Mouse (Mus musculus) kidney, postnatal 36 days (tissue): ENCODE results near the gene Slc39a13.
"Not testable (repeated sequence)": the region's sequence is repeated elsewhere in the genome, so short reads cannot be mapped to it uniquely, and the experiment has no call there.

Source experiments
- DNase-seq, 2 experiments: peaks; one replicate each; pipeline ENCODE4 v3.0.0; 2021 to 2022; ENCODE audit warnings: mixed read lengths in 2 of 2

The Slc39a13 gene

DNA sequence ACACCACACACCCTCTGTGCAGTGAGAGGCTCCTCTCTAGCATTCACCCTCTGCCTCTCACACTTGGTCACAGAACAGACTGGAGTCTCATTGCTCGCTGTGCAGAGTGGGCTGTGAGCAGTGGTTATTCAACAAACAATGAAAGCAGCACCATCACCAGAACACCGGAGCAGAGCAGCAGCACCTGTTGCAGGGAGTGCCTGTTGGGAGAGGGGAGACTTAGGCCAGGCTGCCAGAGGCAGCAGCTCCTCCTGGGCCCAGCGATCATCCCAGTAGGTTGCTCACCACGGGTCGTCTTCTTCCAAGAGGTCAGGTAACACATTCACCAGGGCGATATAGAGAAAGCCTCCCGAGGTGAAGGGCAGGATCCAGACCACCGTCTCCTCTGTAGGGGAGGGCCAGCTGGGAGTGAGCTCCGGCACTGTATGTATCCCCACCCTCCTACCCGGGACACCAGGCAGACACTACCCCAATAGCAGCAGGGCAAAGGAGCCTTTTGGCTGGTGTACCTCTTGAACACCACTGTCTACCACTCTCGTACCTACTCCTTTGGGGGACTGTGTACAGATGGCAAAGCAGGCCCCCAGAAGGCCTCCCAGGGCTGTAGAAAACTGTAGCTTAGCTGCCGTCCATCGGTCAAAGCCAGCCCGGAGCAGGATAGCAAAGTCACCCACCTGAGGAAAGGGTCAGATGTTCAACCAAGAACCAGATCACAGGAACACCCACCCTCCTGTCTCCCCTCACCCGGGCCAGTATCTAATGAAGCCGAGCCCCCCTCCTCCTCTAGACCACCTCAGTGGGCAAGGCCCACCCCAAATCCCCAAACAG lies 7.2 kb downstream of the Slc39a13 start:
- DNase-seq = no peak

DNA sequence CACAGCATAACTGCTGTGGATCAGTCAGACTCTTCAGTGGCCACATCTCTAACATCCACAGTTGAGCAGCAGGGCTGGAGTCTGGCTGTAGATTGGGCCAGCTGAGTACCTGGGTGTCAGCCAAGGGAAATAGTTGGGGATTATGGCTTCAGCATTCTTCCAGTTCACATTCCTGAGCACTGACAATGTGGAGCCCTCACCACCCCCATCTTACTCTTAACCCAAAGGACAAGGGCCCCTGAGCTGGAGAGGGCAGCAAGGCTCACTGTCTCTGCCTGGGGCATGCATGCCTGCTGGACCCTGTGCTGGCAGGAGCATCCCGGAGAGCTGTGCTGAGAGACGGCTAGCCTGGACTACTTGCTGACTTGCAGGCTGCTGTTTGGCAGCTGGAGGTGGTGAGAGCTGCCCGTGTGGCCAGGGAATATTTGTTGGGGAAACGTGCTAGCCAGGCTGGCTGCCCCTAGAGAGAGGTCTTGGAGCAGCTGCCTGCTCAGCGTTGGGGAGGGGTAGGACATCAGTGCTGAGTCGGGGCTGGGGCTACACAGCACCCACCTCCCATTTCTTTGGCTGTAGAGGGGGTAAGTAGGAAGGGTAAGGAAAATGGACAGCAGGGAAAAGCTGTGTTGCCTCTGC lies 8.3 kb downstream of the Slc39a13 start:
- DNase-seq = peak; percentile 62 to 70

DNA sequence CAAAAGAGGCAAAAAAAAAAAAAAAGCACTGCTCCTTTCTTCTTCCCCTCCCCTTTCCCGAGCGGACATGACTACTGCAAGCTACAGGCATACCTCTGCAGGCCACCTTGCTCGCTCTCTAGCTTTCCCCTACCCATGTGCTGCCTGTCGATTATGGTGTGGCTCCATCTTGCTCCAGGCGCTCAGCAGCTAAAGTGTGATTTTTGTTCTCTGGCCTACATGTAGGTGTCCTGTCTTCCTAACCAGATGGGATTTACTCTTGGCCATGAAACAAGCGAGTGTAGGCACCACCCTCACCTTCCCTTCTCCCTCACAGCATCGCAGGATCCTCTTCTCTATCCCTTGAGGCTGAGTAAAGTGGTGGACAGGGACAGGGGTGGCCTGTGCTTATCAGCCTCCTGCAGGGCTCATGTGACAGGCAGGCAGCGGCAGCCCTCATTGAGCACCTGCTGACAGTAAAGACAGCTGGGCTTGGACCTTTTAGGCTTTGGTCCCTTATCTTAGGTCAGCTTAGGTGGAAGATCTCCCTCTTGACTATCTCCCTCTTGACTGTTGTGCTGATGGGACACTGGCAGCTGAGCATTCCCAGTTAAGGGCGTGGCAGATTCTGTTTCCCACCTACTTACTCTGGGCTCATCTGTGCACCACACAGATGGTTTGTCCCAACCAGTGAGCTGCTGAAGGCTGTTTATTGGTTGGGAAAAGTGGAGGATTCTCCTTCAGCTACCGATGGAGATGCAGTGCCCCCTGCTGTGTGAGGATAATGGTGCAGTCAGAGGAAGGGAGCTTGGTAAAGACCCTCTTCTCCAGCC lies 9.5 kb downstream of the Slc39a13 start:
- peak in 1 of 2 experiments; percentile 70 for DNase-seq

DNA sequence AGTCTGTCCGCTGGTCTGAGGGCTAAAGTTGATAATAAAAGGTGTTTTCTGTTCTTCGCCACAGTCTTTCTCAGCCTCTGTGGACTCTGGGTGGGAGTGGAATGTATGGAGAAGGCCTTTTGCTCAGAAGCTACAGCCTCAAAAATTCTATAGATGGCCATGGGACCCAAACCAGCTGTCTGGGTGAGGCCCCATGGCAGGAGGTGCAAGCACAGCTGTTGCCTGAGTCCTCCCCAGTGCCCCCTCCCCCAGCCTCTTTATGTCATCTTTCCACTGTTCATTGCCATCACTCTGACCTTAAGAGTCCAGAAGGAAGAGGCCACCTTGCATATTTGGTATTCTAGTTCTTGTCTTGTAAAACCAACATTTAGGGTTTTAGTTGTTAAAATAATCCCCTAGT lies 10.8 kb downstream of the Slc39a13 start:
- no peak for DNase-seq

DNA sequence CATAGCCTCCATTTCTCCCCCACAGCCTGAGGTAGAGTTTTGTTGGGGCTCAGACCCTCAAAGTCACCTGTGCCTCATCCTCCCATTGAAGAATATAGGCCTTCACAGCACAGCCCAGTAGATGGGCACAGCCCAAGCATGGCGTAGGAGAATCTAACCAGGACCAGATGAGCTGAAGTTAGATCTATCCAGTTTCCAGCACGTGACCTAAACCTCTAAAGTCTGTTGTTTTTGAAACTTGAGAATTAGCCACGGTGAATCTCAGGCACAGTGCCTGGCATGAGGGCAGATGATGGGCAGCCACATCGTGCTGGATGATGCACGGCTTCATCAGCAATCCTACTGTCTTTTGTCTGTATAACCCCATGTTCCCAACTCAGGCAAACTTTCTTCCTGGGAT lies 11.8 kb downstream of the Slc39a13 start:
- DNase-seq = no peak

DNA sequence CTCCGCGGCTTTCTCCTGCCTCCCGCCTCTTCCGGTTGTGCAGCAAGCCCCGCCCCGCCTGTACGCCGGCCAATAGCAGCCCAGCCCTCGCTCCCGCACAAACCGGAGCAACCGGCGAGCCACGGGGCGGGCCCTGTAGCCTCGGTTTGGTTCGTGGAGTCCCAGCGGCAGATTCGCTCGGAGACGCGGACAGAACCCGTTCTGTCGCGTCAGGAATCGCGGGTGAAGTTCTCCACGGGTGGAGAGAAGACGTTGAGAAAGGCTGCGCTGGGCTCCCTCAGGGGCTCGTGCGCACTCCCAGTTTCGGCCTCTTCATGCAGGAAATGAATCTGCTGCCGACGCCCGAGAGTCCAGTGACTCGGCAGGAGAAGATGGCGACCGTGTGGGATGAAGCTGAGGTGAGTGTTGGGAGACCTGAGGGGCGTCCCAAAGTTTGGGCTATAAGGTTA lies 16.3 kb downstream of the Slc39a13 start, which contains the start of gene Psmc3:
Gene Psmc3, plus strand, starts transcription at position 76 of the 449 bp plus-strand sequence.
- peak; percentile 97 to 99 for DNase-seq

DNA sequence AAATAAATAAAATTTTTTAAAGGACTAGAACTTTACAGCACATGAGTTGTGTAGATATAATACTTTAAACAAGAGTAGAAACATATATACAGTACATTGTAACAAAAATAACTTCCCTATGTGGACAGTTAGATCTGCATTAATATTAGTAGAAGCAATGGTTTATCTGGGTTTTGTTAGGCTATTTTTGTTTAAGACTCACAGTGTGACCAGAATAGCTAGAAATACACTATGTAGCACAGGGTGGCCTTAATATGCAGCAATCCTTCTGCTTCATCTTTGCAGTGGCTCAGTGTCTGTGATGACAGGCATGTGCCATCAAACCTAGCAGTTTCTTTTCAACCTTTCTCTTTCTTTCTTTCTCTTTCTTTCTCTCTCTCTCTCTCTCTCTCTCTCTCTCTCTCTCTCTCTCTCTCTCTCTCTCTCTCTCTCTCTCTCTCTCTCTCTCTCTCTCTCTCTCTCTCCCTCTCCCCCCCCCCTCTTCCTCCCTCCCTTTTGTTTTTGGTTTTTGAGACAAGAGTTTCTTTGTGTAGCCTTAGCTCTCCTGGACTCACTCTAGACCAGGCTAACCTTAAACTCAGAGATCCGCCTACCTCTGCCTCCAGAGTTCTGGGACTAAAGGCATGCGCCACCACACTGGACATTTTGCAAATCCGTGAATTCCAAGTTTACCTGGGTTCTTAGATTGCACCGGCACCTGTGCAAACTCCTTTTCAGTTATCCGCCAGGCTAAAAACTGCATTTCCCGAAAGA lies 16.9 kb downstream of the Slc39a13 start:
- no peak for DNase-seq

DNA sequence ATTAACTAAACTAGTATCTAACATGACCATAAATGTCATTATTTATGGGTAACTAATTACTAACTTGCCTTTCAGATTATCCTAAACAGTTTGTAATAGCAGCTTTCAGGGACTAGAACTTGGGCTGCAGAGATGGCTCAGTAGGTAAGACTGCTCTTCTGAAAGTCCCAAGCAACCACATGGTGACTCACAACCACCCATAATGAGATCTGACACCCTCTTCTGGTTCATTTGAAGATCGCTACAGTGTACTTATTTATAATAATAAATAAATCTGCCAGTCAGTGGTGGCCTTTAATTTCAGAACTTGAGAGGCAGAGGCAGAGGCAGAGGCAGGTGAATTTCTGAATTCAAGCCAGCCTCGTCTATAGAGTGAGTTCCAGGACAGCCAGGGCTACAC lies 17.5 kb downstream of the Slc39a13 start:
- DNase-seq = no peak

DNA sequence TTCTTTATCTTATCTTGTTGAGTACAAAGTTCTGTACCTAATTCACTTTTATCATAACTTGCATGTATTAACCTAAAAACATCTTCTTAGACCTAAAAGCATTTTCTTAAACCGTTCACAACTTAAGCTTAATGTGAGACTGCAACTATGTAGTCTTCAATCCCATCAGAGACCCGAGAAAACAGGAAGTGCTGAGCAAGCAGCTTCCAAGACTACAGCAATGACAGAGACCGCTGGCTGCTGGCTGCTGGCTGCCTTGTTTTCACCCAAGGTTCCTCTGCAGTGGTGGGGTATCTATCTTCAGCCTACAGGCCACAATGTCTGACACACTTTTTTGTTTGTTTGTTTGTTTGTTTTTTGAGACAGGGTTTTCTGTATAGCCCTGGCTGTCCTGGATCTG lies 18.3 kb downstream of the Slc39a13 start:
- DNase-seq = no peak

DNA sequence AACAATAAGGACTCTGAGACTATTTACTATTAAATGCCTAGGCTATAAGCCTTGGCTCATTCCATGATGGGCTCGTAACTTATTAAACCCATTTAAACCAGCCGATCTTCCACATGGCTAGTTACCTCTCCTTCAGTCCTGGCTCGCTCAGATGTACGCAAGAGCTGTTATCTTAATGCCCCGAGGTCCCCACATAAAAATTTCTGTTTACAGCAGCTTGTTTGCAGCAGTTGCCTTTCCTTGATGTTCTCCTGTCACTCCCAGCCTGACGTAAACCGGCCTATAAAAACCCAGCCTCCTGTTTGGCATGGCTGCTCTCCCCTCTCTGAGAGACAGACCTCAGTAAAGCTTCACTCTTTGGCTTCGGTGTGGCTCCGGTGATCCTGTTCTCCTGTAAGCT lies 22.9 kb downstream of the Slc39a13 start:
- DNase-seq = peak; percentile 25 to 62

DNA sequence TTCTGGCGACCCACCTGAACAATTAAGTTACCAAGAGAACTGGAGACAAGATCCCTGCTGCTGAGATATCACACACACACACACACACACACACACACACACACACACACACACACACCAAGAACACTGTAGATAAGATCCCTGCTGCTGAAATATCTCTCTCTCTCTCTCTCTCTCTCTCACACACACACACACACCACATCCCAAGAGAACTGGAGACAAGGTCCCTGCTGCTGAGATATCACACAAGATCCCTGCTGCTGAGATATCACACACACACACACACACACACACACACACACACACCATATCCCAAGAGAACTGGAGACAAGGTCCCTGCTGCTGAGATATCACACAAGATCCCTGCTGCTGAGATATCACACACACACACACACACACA lies 24.4 kb downstream of the Slc39a13 start:
- not testable (repeated sequence) for DNase-seq

DNA sequence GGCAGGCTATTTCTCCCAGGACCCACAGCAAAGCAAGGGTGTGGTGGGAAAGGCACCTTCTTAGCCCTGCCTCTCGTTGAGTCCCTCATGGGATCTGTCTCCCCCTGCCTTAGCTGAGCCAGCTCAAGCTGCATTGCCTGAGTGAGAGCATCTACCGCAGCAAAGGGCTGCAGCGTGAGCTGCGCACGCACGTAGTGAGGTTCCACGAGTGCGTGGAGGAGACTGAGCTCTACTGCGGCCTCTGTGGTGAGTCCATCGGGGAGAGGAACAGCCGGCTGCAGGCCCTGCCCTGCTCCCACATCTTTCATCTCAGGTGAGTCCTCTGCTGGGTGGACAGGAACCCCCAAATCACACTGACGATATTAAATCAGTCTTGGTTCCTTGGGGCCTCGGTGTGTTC lies 25.5 kb downstream of the Slc39a13 start:
- DNase-seq = no peak

DNA sequence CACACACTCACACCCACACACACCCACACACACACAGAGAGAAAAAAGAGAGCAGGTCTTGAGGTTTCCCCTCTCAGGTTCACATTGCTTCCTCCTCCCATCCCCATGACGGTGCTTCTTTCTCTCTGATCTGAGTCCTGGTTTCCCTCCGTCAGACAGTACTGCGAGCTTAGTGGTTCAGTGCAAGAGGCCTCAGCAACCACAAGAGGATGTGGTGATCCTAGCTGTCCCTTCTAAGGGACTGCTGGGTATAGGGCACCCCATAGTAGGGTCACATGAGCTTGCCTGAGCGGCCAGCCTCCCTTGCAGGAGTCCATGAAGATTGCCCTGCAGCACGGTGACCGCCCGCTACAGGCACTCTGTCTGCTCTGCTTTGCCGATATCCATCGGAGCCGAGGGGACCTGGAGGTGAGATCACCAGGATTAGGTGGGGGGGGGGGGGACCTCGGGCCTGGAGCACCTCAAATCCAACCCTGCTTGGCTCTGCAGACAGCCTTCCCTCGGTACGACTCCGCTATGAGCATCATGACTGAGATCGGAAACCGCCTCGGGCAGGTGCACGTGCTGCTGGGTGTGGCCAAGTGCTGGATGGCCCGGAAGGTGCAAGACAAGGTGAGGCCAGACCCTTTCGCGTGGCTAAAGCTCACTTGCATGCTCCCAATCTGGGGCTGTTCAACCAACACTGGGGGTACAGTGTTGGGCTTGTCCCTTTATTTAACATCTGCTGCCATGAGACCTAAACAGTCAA lies 27.4 kb downstream of the Slc39a13 start:
- DNase-seq = no peak

DNA sequence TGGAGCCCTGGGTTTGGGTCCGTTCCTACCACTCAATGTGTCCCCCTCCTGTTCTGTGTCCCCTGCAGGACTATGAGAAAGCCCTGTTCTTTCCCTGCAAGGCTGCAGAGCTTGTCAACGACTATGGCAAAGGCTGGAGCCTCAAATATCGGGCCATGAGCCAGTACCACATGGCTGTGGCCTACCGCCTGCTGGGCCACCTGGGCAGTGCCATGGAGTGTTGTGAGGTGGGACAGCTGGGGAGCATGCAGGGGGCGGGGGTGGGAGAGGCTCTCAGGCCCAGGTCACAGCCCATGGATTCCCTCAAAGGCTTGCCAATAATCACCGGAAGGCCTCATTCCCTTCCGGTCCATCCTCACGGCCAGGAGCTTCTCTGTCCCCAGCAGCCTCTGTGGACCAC lies 28.4 kb downstream of the Slc39a13 start:
- DNase-seq = no peak

DNA sequence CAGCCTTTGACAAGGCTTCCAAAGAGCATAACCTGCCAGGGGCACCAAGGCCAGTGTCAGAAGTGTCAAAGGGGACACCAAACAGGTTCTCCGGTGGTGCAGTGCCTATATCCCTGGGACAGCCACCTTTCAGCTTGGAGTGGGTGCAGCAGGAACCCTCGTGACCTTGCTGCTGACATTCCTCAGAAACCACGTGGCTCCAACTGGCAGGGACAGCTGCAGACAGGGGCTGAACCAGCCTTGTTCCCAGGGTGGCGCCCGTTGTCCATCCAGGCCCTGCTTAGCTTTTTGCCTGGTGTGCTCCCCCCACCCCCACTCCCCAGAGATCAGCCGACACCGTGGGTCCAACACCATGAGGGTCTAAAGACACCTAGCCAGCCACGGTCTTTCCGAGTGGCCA lies 34.8 kb downstream of the Slc39a13 start, which contains the start of gene Rapsn:
Gene Rapsn, plus strand, starts transcription at position 236 of the 400 bp plus-strand sequence.
- peak; percentile 68 for DNase-seq

DNA sequence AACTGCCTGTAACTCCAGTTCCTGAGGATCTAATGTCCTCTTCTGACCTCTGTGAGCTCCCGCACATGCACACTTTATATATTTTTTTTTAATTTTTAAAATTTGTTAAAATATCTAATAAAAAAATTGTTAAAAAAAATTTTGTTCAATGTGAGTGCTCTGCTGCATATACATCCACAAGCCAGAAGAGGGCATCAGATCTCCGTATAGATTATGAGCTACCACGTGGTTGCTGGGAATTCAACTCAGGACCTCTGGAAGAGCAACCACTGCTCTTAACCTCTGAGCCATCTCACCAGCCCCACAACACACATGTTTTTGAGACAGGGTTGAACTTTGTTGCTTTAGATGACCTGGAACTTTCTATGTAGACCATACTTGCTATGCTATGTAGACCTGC lies 37.2 kb downstream of the Slc39a13 start:
- DNase-seq = no peak

DNA sequence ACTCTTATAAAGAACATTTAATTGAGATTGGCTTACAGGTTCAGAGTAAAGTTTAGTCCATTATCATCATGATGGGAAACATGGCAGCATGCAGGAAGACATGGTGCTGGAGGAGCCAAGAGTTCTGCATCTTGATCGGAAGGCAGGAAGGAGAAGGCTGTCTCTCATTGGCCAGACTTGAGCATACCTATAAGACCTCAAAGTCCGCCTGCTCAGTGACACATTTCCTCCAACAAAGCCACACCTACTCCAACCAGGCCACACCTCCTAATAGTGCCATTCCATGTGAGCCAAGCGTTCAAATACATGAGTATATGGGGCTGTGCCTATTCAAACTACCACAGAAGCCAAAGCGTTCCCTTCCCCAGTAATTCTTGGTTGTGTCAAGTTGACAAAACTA lies 39.0 kb downstream of the Slc39a13 start:
- DNase-seq = no peak

DNA sequence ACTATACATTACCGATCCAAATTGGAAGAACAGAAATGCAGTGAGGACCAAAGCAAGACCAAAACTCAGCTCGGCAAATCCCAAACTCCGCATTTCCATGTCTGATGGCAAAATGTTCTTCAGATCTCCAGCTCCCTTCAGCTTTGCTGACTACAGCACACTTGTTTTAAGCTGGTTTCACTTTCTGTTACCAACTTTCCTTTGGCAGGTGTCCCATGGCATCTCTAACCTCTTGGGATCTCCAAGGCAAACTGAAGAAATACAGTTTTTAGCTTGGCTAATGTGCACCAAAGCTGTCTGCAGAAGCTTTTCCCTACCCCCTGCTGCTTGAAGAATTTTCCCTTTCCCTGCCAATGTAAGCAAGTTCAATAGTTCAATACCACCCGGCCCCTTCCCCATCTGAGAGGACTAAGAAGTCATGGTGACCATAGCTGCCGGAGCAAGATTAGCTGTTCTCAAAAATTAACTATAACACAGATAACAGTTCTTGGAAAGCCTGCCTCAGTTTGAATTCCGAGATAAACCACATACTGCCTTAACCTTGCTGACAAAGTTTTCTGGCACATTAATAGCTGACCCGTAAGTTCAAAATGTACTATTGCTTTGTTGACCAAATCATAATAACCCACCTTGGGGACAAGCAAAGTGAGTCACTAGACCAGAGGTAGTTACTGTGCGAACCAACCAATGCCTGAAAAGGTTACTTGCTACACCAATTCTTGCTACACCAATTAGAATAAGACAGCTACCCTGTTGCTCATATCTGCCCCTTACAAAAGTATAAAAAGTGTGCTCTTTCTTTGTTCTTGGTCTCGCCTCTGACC lies 42.6 kb downstream of the Slc39a13 start:
- peak; percentile 43 to 48 for DNase-seq

DNA sequence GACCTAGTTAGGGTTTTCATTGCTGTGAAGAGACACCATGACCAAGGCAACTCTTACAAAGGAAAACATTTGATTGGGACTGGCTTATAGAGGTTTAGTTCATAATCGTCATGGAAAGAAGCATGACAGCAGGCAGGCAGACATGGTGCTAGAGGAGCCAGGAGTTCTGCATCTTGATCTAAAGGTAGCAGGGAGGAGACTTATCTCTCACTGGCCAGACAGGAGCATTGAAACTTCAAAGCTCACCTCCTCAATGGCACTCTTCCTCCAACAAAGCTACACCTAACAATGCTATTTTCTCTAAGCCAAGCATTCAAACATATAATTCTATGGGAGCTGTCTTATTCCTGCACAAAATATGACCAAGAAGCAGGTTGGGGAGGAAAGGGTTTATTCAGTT lies 43.7 kb downstream of the Slc39a13 start:
- DNase-seq = no peak

DNA sequence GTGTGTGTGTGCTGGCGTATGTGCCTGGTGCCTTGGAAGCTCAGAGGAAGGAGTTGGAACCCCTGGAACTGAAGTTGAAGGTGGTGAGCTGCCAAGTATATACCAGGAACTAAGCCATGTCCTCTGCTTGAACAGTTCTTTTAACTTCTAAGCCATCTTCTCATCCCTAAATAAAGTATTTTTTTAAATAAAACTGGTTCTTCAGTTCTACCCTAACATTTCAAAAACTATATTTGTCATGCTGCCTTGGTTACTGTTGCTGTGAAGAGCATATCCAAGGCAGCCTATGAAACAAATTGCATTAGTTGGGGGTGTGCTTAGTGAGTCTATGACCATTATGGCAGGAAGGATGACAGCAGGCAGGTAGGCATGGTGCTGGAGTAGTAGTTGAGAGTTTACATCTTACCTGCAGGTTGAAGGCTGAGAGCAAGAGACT lies 45.1 kb downstream of the Slc39a13 start:
- DNase-seq = no peak

DNA sequence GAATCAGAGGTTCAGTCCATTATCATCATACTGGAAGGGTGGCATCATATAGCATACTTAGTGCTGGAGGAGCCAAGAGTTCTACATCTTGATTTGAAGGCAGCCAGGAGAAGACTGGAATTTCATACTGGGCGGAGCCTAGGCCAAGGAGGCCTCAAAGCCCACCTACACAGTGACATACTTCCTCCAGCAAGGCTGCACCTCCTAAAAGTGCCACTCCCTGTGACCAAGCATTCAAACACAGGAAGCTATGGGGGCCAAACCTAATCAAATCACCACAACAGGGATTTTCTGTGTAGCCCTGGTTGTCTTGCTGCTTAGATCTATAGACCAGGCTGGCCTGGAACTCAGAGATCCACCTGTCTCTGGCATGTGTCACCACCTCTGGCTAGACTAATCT lies 46.3 kb downstream of the Slc39a13 start:
- DNase-seq = no peak
